Mouse (Mus musculus) thymus, adult 2 months (tissue): ENCODE data around the gene Dus4l.

Experiments
- CTCF ChIP-seq: fragments of 200-500 bp; IDR thresholded peaks from 2 replicates; pipeline ENCODE4 v1.5.1; 2012; ENCODE audit warnings: mild to moderate bottlenecking, control low read depth, low read length, moderate library complexity, borderline replicate concordance; ENCODE audit not compliant: control insufficient read depth, poor library complexity, insufficient read depth; ENCODE audit errors: extremely low read depth
- POLR2A ChIP-seq: fragments of 200-500 bp; IDR thresholded peaks from 2 replicates; pipeline ENCODE4 v1.6.1; 2012; ENCODE audit warnings: mild to moderate bottlenecking, low read length, control low read depth, moderate library complexity; ENCODE audit not compliant: control insufficient read depth, poor library complexity, insufficient read depth; ENCODE audit errors: extremely low read depth

DNA sequence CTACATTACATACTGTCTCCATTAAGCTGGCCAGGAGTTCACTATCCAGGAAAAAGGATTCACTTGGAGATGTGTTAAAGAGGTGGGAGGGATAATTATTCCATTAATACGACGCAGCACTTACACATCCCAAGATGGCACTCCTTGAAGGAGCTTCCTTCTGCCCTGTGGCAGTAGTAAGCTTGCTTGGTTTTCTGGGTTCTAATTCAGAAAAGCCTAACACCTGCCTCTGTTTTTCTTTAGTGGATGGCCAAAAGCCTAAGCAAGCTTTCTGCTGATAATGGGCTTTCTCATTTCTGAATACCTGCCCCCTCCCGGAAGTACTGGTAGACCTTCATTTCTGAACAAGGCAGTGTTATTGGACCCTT lies 19.4 kb downstream of the Dus4l start:
- TF ChIP-seq CTCF (no peak), POLR2A (no peak)
